Mouse (Mus musculus) ES-Bruce4 (cell line): ENCODE measurements around the gene Selenop.

Source experiments
- CTCF ChIP-seq: IDR thresholded peaks from one replicate; pipeline ENCODE4 v1.8.1; 2011; ENCODE audit warnings: low read depth, low read length
- POLR2A ChIP-seq: IDR thresholded peaks from one replicate; pipeline ENCODE4 v1.8.1; 2011; ENCODE audit warnings: low read length; ENCODE audit not compliant: insufficient read depth

- no peak for TF ChIP-seq CTCF
- TF ChIP-seq POLR2A: no peak
Observed at GRCm38 (mm10) chr15:3281737-3282136, 13.4 kb downstream of the Selenop start.
